Mouse (Mus musculus): ENCODE data around the gene Syn3. TPM values are rescaled to one million over a fixed set of nuclear protein-coding genes. Genes with fewer than 3 reads are reported as not detected.

Gene Syn3
- total RNA-seq, 1 experiment from 2014 or later: 0.37 TPM

Other genes starting within 250 kb of the Syn3 start
- gene Timp3, start 198.5 kb downstream of the Syn3 start, total RNA-seq (2017): 1.9 and 3.6 TPM in 2 replicates
- 724 and 732 TPM in 2 replicates for gene Hsp90b1, start 206.6 kb upstream of the Syn3 start, total RNA-seq (2017)
- gene Ttc41, start 206.9 kb upstream of the Syn3 start, total RNA-seq (2017): 1.1 and 2.8 TPM in 2 replicates